8 mouse cellular contexts compared by ENCODE assay signal in the genomic region with DNA sequence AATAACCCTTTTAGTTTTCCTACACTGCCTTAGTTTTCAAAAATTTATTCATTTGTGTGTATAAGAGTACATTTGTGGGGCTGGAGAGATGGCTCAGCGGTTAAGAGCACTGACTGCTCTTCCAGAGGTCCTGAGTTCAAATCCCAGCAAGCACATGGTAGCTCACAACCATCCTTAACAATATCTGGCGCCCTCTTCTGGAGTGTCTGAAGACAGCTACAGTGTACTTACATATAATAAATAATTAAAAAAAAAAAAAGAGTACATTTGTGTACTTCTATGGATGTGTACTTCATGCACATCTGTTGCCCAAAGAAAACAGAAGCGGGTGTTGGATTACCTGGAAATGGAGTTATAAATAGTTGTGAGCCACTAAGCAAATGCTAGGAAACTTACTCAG. TPM values are rescaled to one million over a fixed set of nuclear protein-coding genes. Genes with fewer than 3 reads are reported as not detected.
DNase-seq lines count a peak whose midpoint lies in the region; ATAC-seq and TF ChIP-seq lines count a peak whose summit lies in the region.
"Not testable (repeated sequence)": the region's sequence is repeated elsewhere in the genome, so short reads cannot be mapped to it uniquely, and the experiment has no call there.

No protein-coding gene starts in this region.

- H3K4me3 ChIP-seq in forebrain, postnatal 0 days (ENCODE audit: low read depth, low read length); hindbrain, postnatal 0 days (ENCODE audit: low read length); layer of hippocampus, adult 2 months; lung, embryonic 14.5 days (ENCODE audit: low read depth, low read length); stomach, postnatal 0 days (ENCODE audit: low read depth, low read length): not testable (repeated sequence)

- not testable (repeated sequence) for H3K9ac ChIP-seq in forebrain, postnatal 0 days; hindbrain, postnatal 0 days (replicated peaks; ENCODE audit: low read length); lung, embryonic 14.5 days; stomach, postnatal 0 days (ENCODE audit: low read length)

- peaks cover 12% of the 10 kb centered on the region for H3K36me3 ChIP-seq in forebrain, postnatal 0 days (ENCODE audit: insufficient read depth)
- H3K36me3 ChIP-seq in hindbrain, postnatal 0 days (ENCODE audit: insufficient read depth, low read length); stomach, postnatal 0 days (ENCODE audit: control insufficient read depth, insufficient read depth, low read length): not testable (repeated sequence)
- H3K36me3 ChIP-seq in lung, embryonic 14.5 days (ENCODE audit: insufficient read depth) = peaks cover 13% of the 10 kb centered on the region

- not testable (repeated sequence) for ATAC-seq in forebrain, postnatal 0 days; hindbrain, postnatal 0 days; lung, embryonic 14.5 days (ENCODE audit: insufficient read depth); stomach, postnatal 0 days (ENCODE audit: low FRiP score, low TSS enrichment)

- not testable (repeated sequence) for H3K4me2 ChIP-seq in forebrain, postnatal 0 days (ENCODE audit: low read depth); hindbrain, postnatal 0 days (ENCODE audit: low read depth, low read length); lung, embryonic 14.5 days; stomach, postnatal 0 days (replicated peaks; ENCODE audit: low read depth)

- peak; percentile 24; the same call in 1 of the 2 replicates for TF ChIP-seq CTCF in forebrain, postnatal 0 days (IDR thresholded peaks at IDR 0.05; ENCODE audit: low read depth)
- 0 out of 2 replicates have a peak, but pooled peaks have one; percentile 10 for TF ChIP-seq CTCF in hindbrain, postnatal 0 days (IDR thresholded peaks at IDR 0.05; ENCODE audit: low read depth)
- peak; percentile 62 for TF ChIP-seq CTCF in layer of hippocampus, adult 2 months (conservative IDR thresholded peaks at IDR 0.05)
- peak; percentile 14; the same call in 1 of the 2 replicates for TF ChIP-seq CTCF in lung, embryonic 14.5 days (IDR thresholded peaks at IDR 0.05; ENCODE audit: low read depth)
- peak; percentile 28 for TF ChIP-seq CTCF in stomach, postnatal 0 days (IDR thresholded peaks at IDR 0.05; ENCODE audit: low read depth)

- H3K9me3 ChIP-seq in forebrain, postnatal 0 days (ENCODE audit: low read length); hindbrain, postnatal 0 days (ENCODE audit: low read length); lung, embryonic 14.5 days (ENCODE audit: low read depth, low read length); stomach, postnatal 0 days (ENCODE audit: control insufficient read depth, low read length): not testable (repeated sequence)

- not testable (repeated sequence) for H3K27ac ChIP-seq in forebrain, postnatal 0 days (ENCODE audit: low read depth, low read length); hindbrain, postnatal 0 days; layer of hippocampus, adult 2 months; lung, embryonic 14.5 days (ENCODE audit: low read depth); stomach, postnatal 0 days (replicated peaks)

- TF ChIP-seq EP300 in stomach, postnatal 0 days (optimal IDR thresholded peaks at IDR 0.05) = not testable (repeated sequence)

- 94% methylated on average over 3 of the region's 3 CpGs for WGBS in forebrain, postnatal 0 days
- WGBS in hindbrain, postnatal 0 days = 93% methylated on average over 3 of the region's 3 CpGs
- whole genome bisulfite sequencing in lung, embryonic 14.5 days = 84% methylated on average over 3 of the region's 3 CpGs
- WGBS in stomach, postnatal 0 days = 85% methylated on average over 3 of the region's 3 CpGs

- not testable (repeated sequence) for H3K4me1 ChIP-seq in forebrain, postnatal 0 days (ENCODE audit: insufficient read depth); hindbrain, postnatal 0 days (ENCODE audit: insufficient read depth, low read length); lung, embryonic 14.5 days (ENCODE audit: insufficient read depth); stomach, postnatal 0 days (replicated peaks; ENCODE audit: control insufficient read depth, insufficient read depth)

- DNase-seq in A20 (ENCODE audit: low read depth, low spot score) (peak; percentile 22), ES-CJ7 (ENCODE audit: low read depth, low spot score) (peak; percentile 11), R1 (ENCODE audit: low read depth, low spot score) (peak; percentile 25)
- not testable (repeated sequence) for DNase-seq in forebrain, postnatal 0 days; hindbrain, postnatal 0 days (ENCODE audit: low spot score); layer of hippocampus, adult 2 months (ENCODE audit: low spot score in 2 of 2); lung, embryonic 14.5 days; stomach, postnatal 0 days (ENCODE audit: low spot score)

- H3K27me3 ChIP-seq in forebrain, postnatal 0 days (ENCODE audit: insufficient read depth, low read length); hindbrain, postnatal 0 days (ENCODE audit: insufficient read depth, low read length); lung, embryonic 14.5 days (ENCODE audit: insufficient read depth, low read length); stomach, postnatal 0 days (ENCODE audit: control insufficient read depth, insufficient read depth, low read length): not testable (repeated sequence)

RNA-seq across cellular contexts. Expression of gene Ate1, which starts 41.2 kb away (rescaled TPM):
- total RNA-seq in forebrain, postnatal 0 days (2014; rRNA removed) = 44.2 and 50.8 TPM in 2 replicates
- polyA plus RNA-seq in forebrain, postnatal 0 days (2015; fragmentation: Nextera tagmentation; extraction: Ambion mirVana) = 65.6 and 97.7 TPM in 2 replicates
- 47.2 and 48.0 TPM in 2 replicates for total RNA-seq in hindbrain, postnatal 0 days (2014; rRNA removed)
- polyA plus RNA-seq in hindbrain, postnatal 0 days (2015; fragmentation: Nextera tagmentation; extraction: Ambion mirVana) = 116 and 119 TPM in 2 replicates
- total RNA-seq in layer of hippocampus, adult 2 months (2021) = 10 to 100 TPM; 71.0 to 72.3 TPM
- 70.6 and 72.9 TPM in 2 replicates for polyA plus RNA-seq in lung, embryonic 14.5 days (2014; fragmentation: Nextera tagmentation; extraction: Ambion mirVana)
- polyA plus RNA-seq in stomach, postnatal 0 days (2015; fragmentation: Nextera tagmentation; extraction: Ambion mirVana) = 40.4 and 56.4 TPM in 2 replicates

Comparison
In these comparisons a context has a peak if more than half of its experiments do, and no peak if none do; other contexts are left out.
1. CTCF ChIP-seq: peak in every context shown above with its lines; median percentile 62 in layer of hippocampus, adult 2 months; 28 in stomach, postnatal 0 days; 24 in forebrain, postnatal 0 days; 14 in lung, embryonic 14.5 days; 10 in hindbrain, postnatal 0 days.